Mouse (Mus musculus) right cerebral cortex, postnatal 36 days (tissue): ENCODE results near the gene Pde6h.
"Not testable (repeated sequence)": the region's sequence is repeated elsewhere in the genome, so short reads cannot be mapped to it uniquely, and the experiment has no call there.

Experiments
- DNase-seq, 2 experiments: peaks; one replicate each; pipeline ENCODE4 v3.0.0; 2022; ENCODE audit warnings: low spot score in 2 of 2, mixed read lengths in 1 of 2

Pde6h gene

GRCm38 (mm10) chr6:136923532-136923931 lies at the start of gene Pde6h:
Pde6h (plus strand) TSS chr6:136923832.
- DNase-seq, result no peak

- DNase-seq, result peak; percentile 23 to 26
These were observed 49.0 kb upstream of the Pde6h start for GRCm38 (mm10) chr6:136874599-136874998.

GRCm38 (mm10) chr6:136875670-136876069 lies 48.0 kb upstream of the Pde6h start, which contains the start of gene Mgp:
Mgp (minus strand) TSS chr6:136875823.
- peak; percentile 45 to 58 for DNase-seq

- no peak for DNase-seq
These were observed 42.0 kb upstream of the Pde6h start for GRCm38 (mm10) chr6:136881678-136882077.

GRCm38 (mm10) chr6:136883431-136883915 lies 40.2 kb upstream of the Pde6h start:
- DNase-seq, result no peak

GRCm38 (mm10) chr6:136883961-136884360 lies 39.7 kb upstream of the Pde6h start:
- no peak for DNase-seq

- not testable (repeated sequence) for DNase-seq
These were observed 38.9 kb upstream of the Pde6h start for GRCm38 (mm10) chr6:136884766-136885165.

GRCm38 (mm10) chr6:136887854-136888253 lies 35.8 kb upstream of the Pde6h start:
- no peak for DNase-seq

- no peak for DNase-seq
These were observed 34.6 kb upstream of the Pde6h start for GRCm38 (mm10) chr6:136889067-136889466.

- DNase-seq, result no peak
These were observed 34.1 kb upstream of the Pde6h start for GRCm38 (mm10) chr6:136889554-136889953.

- DNase-seq, result no peak
These were observed 31.6 kb upstream of the Pde6h start for GRCm38 (mm10) chr6:136892002-136892401.

- DNase-seq, result no peak
These were observed 28.9 kb upstream of the Pde6h start for GRCm38 (mm10) chr6:136894532-136895339.

GRCm38 (mm10) chr6:136897789-136898188 lies 25.8 kb upstream of the Pde6h start:
- no peak for DNase-seq

- DNase-seq, result no peak
These were observed 25.4 kb upstream of the Pde6h start for GRCm38 (mm10) chr6:136898222-136898621.

- DNase-seq, result no peak
These were observed 24.7 kb upstream of the Pde6h start for GRCm38 (mm10) chr6:136898954-136899353.

GRCm38 (mm10) chr6:136900369-136901009 lies 23.1 kb upstream of the Pde6h start:
- DNase-seq, result no peak

GRCm38 (mm10) chr6:136901010-136901409 lies 22.6 kb upstream of the Pde6h start:
- no peak for DNase-seq

- DNase-seq, result no peak
These were observed 21.1 kb upstream of the Pde6h start for GRCm38 (mm10) chr6:136902527-136902926.

- DNase-seq, result no peak
These were observed 19.7 kb upstream of the Pde6h start for GRCm38 (mm10) chr6:136903885-136904470.

- DNase-seq, result no peak
These were observed 17.2 kb upstream of the Pde6h start for GRCm38 (mm10) chr6:136906283-136906936.

GRCm38 (mm10) chr6:136906937-136907293 lies 16.7 kb upstream of the Pde6h start:
- DNase-seq, result no peak
